Mouse (Mus musculus) heart, embryonic 15.5 days (tissue): ENCODE measurements around the gene Erc2. TPM values are rescaled to one million over a fixed set of nuclear protein-coding genes. Genes with fewer than 3 reads are reported as not detected.
A peak's percentile ranks its signal among the peaks of the same experiment; 100 is the strongest.

Experiments
- ATAC-seq: fragments of 200-750 bp; cut with Nextera tagmentation; replicated peaks from 2 replicates; pipeline ENCODE4 v1.8.0; 2017; ENCODE audit warnings: low read depth, moderate TSS enrichment; ENCODE audit not compliant: insufficient number of reproducible peaks, insufficient read depth, low FRiP score
- H3K27ac ChIP-seq: fragments of 300-500 bp; sonication (generic); 2 replicates; pipeline ENCODE4 v1.5.1; 2015; ENCODE audit warnings: mild to moderate bottlenecking, inconsistent platforms
- H3K27me3 ChIP-seq: fragments of 300-500 bp; sonication (generic); 2 replicates; pipeline ENCODE4 v1.6.1; 2015; ENCODE audit warnings: inconsistent platforms
- H3K36me3 ChIP-seq: fragments of 300-500 bp; sonication (generic); 2 replicates; pipeline ENCODE4 v1.6.1; 2015; ENCODE audit warnings: mild to moderate bottlenecking, inconsistent platforms
- H3K4me1 ChIP-seq: fragments of 300-500 bp; sonication (generic); replicated peaks from 2 replicates; pipeline ENCODE4 v1.6.1; 2015; ENCODE audit warnings: inconsistent platforms
- H3K4me2 ChIP-seq: fragments of 300-500 bp; sonication (generic); 2 replicates; pipeline ENCODE4 v1.6.1; 2015; ENCODE audit warnings: inconsistent platforms, mild to moderate bottlenecking, moderate library complexity
- H3K4me3 ChIP-seq: fragments of 300-500 bp; sonication (generic); 2 replicates; pipeline ENCODE4 v1.5.1; 2015; ENCODE audit warnings: mild to moderate bottlenecking, inconsistent platforms
- H3K9ac ChIP-seq: fragments of 300-500 bp; sonication (generic); 2 replicates; pipeline ENCODE4 v1.6.1; 2015; ENCODE audit warnings: mild to moderate bottlenecking, inconsistent platforms
- H3K9me3 ChIP-seq: fragments of 300-500 bp; sonication (generic); replicated peaks from 2 replicates; pipeline ENCODE4 v1.6.1; 2016; ENCODE audit warnings: inconsistent platforms
- WGBS: fragments of 180-500 bp; shearing (Covaris S2); methylation state at CpG from one replicate; pipeline ENCODE4 v1.1.7; 2015; ENCODE audit warnings: mixed read lengths; 5-methylcytosine and 5-hydroxymethylcytosine counted together
- polyA plus RNA-seq: library from polyadenylated mRNA; unstranded; fragments of >200 nt; fragmentation: Nextera tagmentation; extraction: Ambion mirVana; gene quantifications from 2 replicates; pipeline ENCODE4 v1.2.1, GENCODE M21; 2015

Erc2 gene
- polyA plus RNA-seq, 1 experiment from 2014 or later: 2.2 TPM

GRCm38 (mm10) chr14:28426610-28427009 is 804.4 kb downstream of the Erc2 start:
- no peaks in the 10 kb centered on the region for H3K9me3 ChIP-seq
- 55% methylated on average over 2 of the region's 2 CpGs for WGBS
- H3K4me1 ChIP-seq: no peaks in the 10 kb centered on the region
- H3K27ac ChIP-seq: no peak overlapping the region
- ATAC-seq: no peak
- H3K4me3 ChIP-seq: no peak overlapping the region
- no peaks in the 10 kb centered on the region for H3K27me3 ChIP-seq
- no peak overlapping the region for H3K9ac ChIP-seq
- no peaks in the 10 kb centered on the region for H3K36me3 ChIP-seq
- H3K4me2 ChIP-seq: no peak overlapping the region

GRCm38 (mm10) chr14:28431703-28432309 is 809.6 kb downstream of the Erc2 start:
- Histone ChIP-seq H3K4me1 (no peaks in the 10 kb centered on the region), H3K4me2 (no peak overlapping the region), H3K27ac (no peak overlapping the region), H3K9ac (no peak overlapping the region), H3K4me3 (no peak overlapping the region), H3K27me3 (no peaks in the 10 kb centered on the region), H3K9me3 (no peaks in the 10 kb centered on the region), H3K36me3 (no peaks in the 10 kb centered on the region)
- WGBS: 79% methylated on average over 7 of the region's 7 CpGs
- no peak for ATAC-seq

- Histone ChIP-seq H3K9me3 (no peaks in the 10 kb centered on the region), H3K4me3 (no peak overlapping the region), H3K4me1 (no peaks in the 10 kb centered on the region), H3K27ac (no peak overlapping the region), H3K4me2 (no peak overlapping the region), H3K27me3 (peaks cover 4% of the 10 kb centered on the region; the same call in 1 of the 2 replicates), H3K9ac (no peak overlapping the region), H3K36me3 (no peaks in the 10 kb centered on the region)
- 76% methylated on average over 7 of the region's 7 CpGs for WGBS
- no peak for ATAC-seq
These were observed 812.8 kb downstream of the Erc2 start for GRCm38 (mm10) chr14:28434996-28435395.

- no peaks in the 10 kb centered on the region for H3K36me3 ChIP-seq
- H3K27me3 ChIP-seq: peaks cover 8% of the 10 kb centered on the region; the same call in 1 of the 2 replicates
- no peak overlapping the region for H3K9ac ChIP-seq
- H3K4me2 ChIP-seq: no peak overlapping the region
- WGBS: 75% methylated on average over 6 of the region's 6 CpGs
- H3K4me1 ChIP-seq: peaks cover 12% of the 10 kb centered on the region
- no peak for ATAC-seq
- no peak overlapping the region for H3K27ac ChIP-seq
- H3K4me3 ChIP-seq: no peak overlapping the region
- no peaks in the 10 kb centered on the region for H3K9me3 ChIP-seq
These were observed 816.9 kb downstream of the Erc2 start for GRCm38 (mm10) chr14:28439171-28439570.

GRCm38 (mm10) chr14:28441240-28441967 is 819.2 kb downstream of the Erc2 start:
- WGBS: 50% methylated on average over 14 of the region's 14 CpGs
- H3K36me3 ChIP-seq: no peaks in the 10 kb centered on the region
- H3K27ac ChIP-seq: no peak overlapping the region
- H3K9ac ChIP-seq: no peak overlapping the region
- H3K4me1 ChIP-seq: peaks cover 12% of the 10 kb centered on the region
- no peaks in the 10 kb centered on the region for H3K9me3 ChIP-seq
- peaks cover 8% of the 10 kb centered on the region; the same call in 1 of the 2 replicates for H3K27me3 ChIP-seq
- no peak overlapping the region for H3K4me2 ChIP-seq
- H3K4me3 ChIP-seq: no peak overlapping the region
- ATAC-seq: no peak

- Histone ChIP-seq H3K9me3 (no peaks in the 10 kb centered on the region), H3K27ac (no peak overlapping the region)
- WGBS: 65% methylated on average over 7 of the region's 7 CpGs
These were observed 821.2 kb downstream of the Erc2 start for GRCm38 (mm10) chr14:28443254-28443944.

GRCm38 (mm10) chr14:28445737-28446136 is 823.5 kb downstream of the Erc2 start:
- H3K27me3 ChIP-seq: 0 out of 2 replicates have a peak, but pooled peaks cover 4% of the 10 kb centered on the region
- no peak overlapping the region for H3K4me3 ChIP-seq
- no peak overlapping the region for H3K27ac ChIP-seq
- H3K4me2 ChIP-seq: no peak overlapping the region
- H3K36me3 ChIP-seq: no peaks in the 10 kb centered on the region
- 0 out of 2 replicates have a peak, but pooled peaks have one; percentile 14 for ATAC-seq
- 56% methylated on average over 6 of the region's 6 CpGs for WGBS
- no peak overlapping the region for H3K9ac ChIP-seq
- H3K9me3 ChIP-seq: no peaks in the 10 kb centered on the region
- H3K4me1 ChIP-seq: peaks cover 14% of the 10 kb centered on the region

More at GRCm38 (mm10) chr14:28443254-28443944, 821.2 kb downstream of the Erc2 start:
- H3K4me3 ChIP-seq: no peak overlapping the region
- no peak overlapping the region for H3K9ac ChIP-seq
- ATAC-seq: no peak
- peaks cover 14% of the 10 kb centered on the region for H3K4me1 ChIP-seq
- H3K36me3 ChIP-seq: no peaks in the 10 kb centered on the region
- H3K27me3 ChIP-seq: 0 out of 2 replicates have a peak, but pooled peaks cover 4% of the 10 kb centered on the region
- H3K4me2 ChIP-seq: no peak overlapping the region

GRCm38 (mm10) chr14:28451771-28452170 is 829.5 kb downstream of the Erc2 start:
- no peaks in the 10 kb centered on the region for H3K27me3 ChIP-seq
- H3K9me3 ChIP-seq: no peaks in the 10 kb centered on the region
- H3K9ac ChIP-seq: no peak overlapping the region
- peaks cover 3% of the 10 kb centered on the region; the same call in 1 of the 2 replicates for H3K4me1 ChIP-seq
- 65% methylated on average over 9 of the region's 9 CpGs for WGBS
- H3K4me3 ChIP-seq: no peak overlapping the region
- no peak overlapping the region for H3K27ac ChIP-seq
- ATAC-seq: no peak
- H3K4me2 ChIP-seq: no peak overlapping the region
- H3K36me3 ChIP-seq: no peaks in the 10 kb centered on the region

GRCm38 (mm10) chr14:28456372-28457076 is 834.3 kb downstream of the Erc2 start:
- Histone ChIP-seq H3K4me3 (no peak overlapping the region), H3K9me3 (no peaks in the 10 kb centered on the region), H3K27me3 (no peaks in the 10 kb centered on the region), H3K27ac (no peak overlapping the region), H3K9ac (no peak overlapping the region), H3K4me1 (no peaks in the 10 kb centered on the region), H3K4me2 (no peak overlapping the region), H3K36me3 (no peaks in the 10 kb centered on the region)
- ATAC-seq: no peak
- 73% methylated on average over 7 of the region's 7 CpGs for WGBS

GRCm38 (mm10) chr14:28457428-28457827 is 835.2 kb downstream of the Erc2 start:
- WGBS: 81% methylated on average over 3 of the region's 3 CpGs
- H3K4me2 ChIP-seq: no peak overlapping the region
- H3K9me3 ChIP-seq: no peaks in the 10 kb centered on the region
- no peaks in the 10 kb centered on the region for H3K36me3 ChIP-seq
- no peak overlapping the region for H3K9ac ChIP-seq
- no peak overlapping the region for H3K4me3 ChIP-seq
- H3K27ac ChIP-seq: no peak overlapping the region
- no peaks in the 10 kb centered on the region for H3K4me1 ChIP-seq
- no peak for ATAC-seq
- H3K27me3 ChIP-seq: 0 out of 2 replicates have a peak, but pooled peaks cover under 1% of the 10 kb centered on the region

GRCm38 (mm10) chr14:28467956-28468355 is 845.7 kb downstream of the Erc2 start:
- H3K27ac ChIP-seq: no peak overlapping the region
- H3K36me3 ChIP-seq: no peaks in the 10 kb centered on the region
- no peak overlapping the region for H3K9ac ChIP-seq
- ATAC-seq: no peak
- no peaks in the 10 kb centered on the region for H3K4me1 ChIP-seq
- no peaks in the 10 kb centered on the region for H3K27me3 ChIP-seq
- no peak overlapping the region for H3K4me3 ChIP-seq
- no peak overlapping the region for H3K4me2 ChIP-seq
- WGBS: 72% methylated on average over 5 of the region's 5 CpGs
- no peaks in the 10 kb centered on the region for H3K9me3 ChIP-seq
